Mouse (Mus musculus): ENCODE data around the gene Zcchc17.

DNA sequence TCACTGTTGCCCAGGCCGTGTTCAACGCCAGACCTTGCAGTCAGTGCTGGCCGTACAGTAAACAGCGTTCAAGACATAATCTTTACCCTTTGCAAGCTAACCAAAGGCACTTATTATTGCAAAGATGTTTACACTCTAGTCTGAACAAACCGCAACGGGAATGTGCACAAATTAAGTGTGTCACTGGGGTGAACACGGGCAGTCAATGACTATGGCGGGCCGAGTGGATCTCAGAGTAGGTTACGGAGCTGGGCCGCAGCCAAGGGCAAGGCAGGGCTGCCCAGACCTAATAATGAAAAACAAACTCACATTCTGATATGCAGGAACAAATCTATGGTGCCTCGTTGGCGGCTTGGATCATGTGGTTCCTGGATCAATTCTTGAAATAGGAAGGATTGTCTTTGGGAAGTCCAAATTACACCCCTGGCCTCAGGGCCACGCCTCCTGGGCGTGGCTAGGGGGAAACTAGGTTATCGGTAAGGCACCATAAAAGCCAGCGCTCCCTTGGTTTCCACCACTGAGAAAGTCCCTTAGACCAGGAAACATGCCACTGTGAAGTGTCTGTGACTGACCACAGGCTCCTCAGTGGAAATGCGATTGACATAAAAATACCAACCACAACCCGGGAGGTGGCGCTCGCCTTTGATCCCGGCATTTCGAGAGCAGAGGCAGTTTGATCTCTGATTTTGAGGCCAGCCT is 64.5 kb downstream of the Zcchc17 start:
- no peak for TF ChIP-seq CTCF (IDR thresholded peaks at IDR 0.05; ENCODE audit: borderline replicate concordance, control insufficient read depth, extremely low read depth, insufficient read depth, low read length, poor library complexity)
- no peak for TF ChIP-seq POLR2A (IDR thresholded peaks at IDR 0.05; ENCODE audit: control insufficient read depth, extremely low read depth, insufficient read depth, low read length, poor library complexity)
